Mouse (Mus musculus) forebrain, embryonic 10.5 days (tissue): ENCODE results near the gene Pigw. TPM values are rescaled to one million over a fixed set of nuclear protein-coding genes. Genes with fewer than 3 reads are reported as not detected.
"Not testable (repeated sequence)": the region's sequence is repeated elsewhere in the genome, so short reads cannot be mapped to it uniquely, and the experiment has no call there.

Experiments used
- DNase-seq: peaks from one replicate; pipeline ENCODE4 v3.0.0-alpha.2; 2017; ENCODE audit warnings: low spot score; ENCODE audit errors: extremely low spot score
- H3K27ac ChIP-seq: fragments of 300-500 bp; sonication (generic); 2 replicates; pipeline ENCODE4 v1.5.1; 2016; ENCODE audit warnings: mild to moderate bottlenecking
- H3K27me3 ChIP-seq: fragments of 300-500 bp; sonication (generic); 2 replicates; pipeline ENCODE4 v1.6.1; 2016; ENCODE audit warnings: mild to moderate bottlenecking; ENCODE audit not compliant: poor library complexity, severe bottlenecking
- H3K36me3 ChIP-seq: fragments of 300-500 bp; sonication (generic); replicated peaks from 2 replicates; pipeline ENCODE4 v1.6.1; 2016; ENCODE audit warnings: mild to moderate bottlenecking, moderate library complexity
- H3K4me1 ChIP-seq: fragments of 300-500 bp; sonication (generic); 2 replicates; pipeline ENCODE4 v1.6.1; 2016
- H3K4me3 ChIP-seq: fragments of 300-500 bp; sonication (generic); 2 replicates; pipeline ENCODE4 v1.5.1; 2016; ENCODE audit warnings: mild to moderate bottlenecking, moderate library complexity
- H3K9me3 ChIP-seq: fragments of 300-500 bp; sonication (generic); 2 replicates; pipeline ENCODE4 v1.6.1; 2016; ENCODE audit warnings: mild to moderate bottlenecking, moderate library complexity
- WGBS: fragments of 180-500 bp; shearing (Covaris S2); methylation state at CpG from one replicate; pipeline ENCODE4 v1.1.7; 2016; 5-methylcytosine and 5-hydroxymethylcytosine counted together
- polyA plus RNA-seq: library from polyadenylated mRNA; unstranded; fragments of >200 nt; fragmentation: Nextera tagmentation; extraction: Ambion mirVana; gene quantifications from 2 replicates; pipeline ENCODE4 v1.2.1, GENCODE M21; 2016

Gene Pigw
- polyA plus RNA-seq, 1 experiment from 2014 or later: 3.5 TPM

DNA sequence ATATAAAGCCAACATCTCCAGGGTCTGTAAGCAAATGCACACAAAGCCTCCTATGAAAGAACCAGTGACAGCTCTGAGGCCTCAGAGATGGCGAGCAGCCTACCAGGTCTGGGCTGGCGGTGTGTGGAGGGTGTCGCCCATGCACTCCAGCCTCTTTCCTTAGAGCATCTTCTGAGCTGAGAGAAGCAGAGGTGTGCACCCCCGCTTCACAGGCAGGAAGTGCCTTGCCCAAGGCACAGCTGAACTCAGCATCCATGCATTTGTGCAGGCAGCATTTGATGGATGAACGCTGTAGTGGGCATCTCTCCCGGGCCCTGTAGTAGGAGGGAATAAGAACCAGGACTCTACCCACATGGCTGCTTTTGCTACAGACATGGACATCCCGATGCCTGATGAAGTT is 11.6 kb upstream of the Pigw start:
- no peaks in the 10 kb centered on the region for H3K27me3 ChIP-seq
- H3K4me1 ChIP-seq: no peaks in the 10 kb centered on the region
- 94% methylated on average over 7 of the region's 7 CpGs for WGBS
- DNase-seq: no peak
- H3K27ac ChIP-seq: no peak overlapping the region
- no peak overlapping the region for H3K4me3 ChIP-seq
- peaks cover 97% of the 10 kb centered on the region for H3K36me3 ChIP-seq
- H3K9me3 ChIP-seq: no peaks in the 10 kb centered on the region

DNA sequence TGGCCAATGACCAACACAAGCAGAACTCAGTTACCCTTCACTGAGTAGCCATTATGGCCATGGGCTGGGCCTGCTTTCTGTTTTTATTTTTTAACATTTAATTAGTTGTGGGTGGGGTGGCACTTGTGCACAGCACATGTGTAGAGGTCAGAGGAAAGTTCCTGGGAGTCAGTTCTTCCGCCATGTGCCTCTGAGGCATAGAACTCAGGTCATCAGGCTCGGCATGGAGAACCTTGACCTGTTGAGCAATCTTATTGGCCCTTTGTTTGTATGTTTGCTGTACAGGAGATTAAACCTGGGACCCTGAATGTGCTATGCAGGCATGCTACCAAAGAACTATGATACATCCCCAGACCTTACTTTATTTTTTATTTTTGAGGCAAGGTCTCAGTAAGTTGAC is 9.4 kb upstream of the Pigw start:
- Histone ChIP-seq H3K9me3 (no peaks in the 10 kb centered on the region), H3K36me3 (peaks cover 97% of the 10 kb centered on the region), H3K4me1 (no peaks in the 10 kb centered on the region), H3K27me3 (no peaks in the 10 kb centered on the region), H3K4me3 (no peak overlapping the region), H3K27ac (no peak overlapping the region)
- no peak for DNase-seq
- whole genome bisulfite sequencing: 92% methylated on average over 2 of the region's 2 CpGs

DNA sequence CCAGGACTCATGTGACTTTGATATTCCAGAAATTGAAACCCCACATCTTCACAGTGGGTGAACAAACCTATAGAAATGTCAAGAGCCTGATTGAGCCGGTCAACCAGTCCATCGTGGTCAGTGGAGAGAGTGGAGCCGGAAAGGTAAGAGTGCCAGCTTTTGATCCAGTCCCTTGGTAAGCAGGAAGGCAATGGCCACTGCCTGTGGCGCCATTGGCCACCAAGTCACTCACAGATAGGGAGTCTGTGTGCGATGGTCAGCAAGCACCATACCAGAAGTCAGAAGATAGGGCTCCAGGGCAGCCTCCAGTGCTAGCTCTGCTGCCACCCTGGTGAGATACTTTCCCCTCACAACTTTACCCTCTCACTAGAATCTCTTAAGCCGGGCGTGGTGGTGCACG is 7.9 kb upstream of the Pigw start:
- Histone ChIP-seq H3K27ac (no peak overlapping the region), H3K4me1 (no peaks in the 10 kb centered on the region), H3K9me3 (no peaks in the 10 kb centered on the region), H3K36me3 (peaks cover 99% of the 10 kb centered on the region), H3K4me3 (no peak overlapping the region), H3K27me3 (no peaks in the 10 kb centered on the region)
- no peak for DNase-seq
- WGBS: 95% methylated on average over 8 of the region's 8 CpGs

GRCm38 (mm10) chr11:84886767-84887511 is 6.9 kb upstream of the Pigw start:
- Histone ChIP-seq H3K27ac (no peak overlapping the region), H3K4me1 (0 out of 2 replicates have a peak, but pooled peaks cover 4% of the 10 kb centered on the region), H3K27me3 (no peaks in the 10 kb centered on the region), H3K36me3 (peaks cover 99% of the 10 kb centered on the region), H3K9me3 (no peaks in the 10 kb centered on the region), H3K4me3 (no peak overlapping the region)
- no peak for DNase-seq
- WGBS: 88% methylated on average over 11 of the region's 11 CpGs

- peaks cover 11% of the 10 kb centered on the region for H3K4me1 ChIP-seq
- peaks cover 99% of the 10 kb centered on the region for H3K36me3 ChIP-seq
- no peaks in the 10 kb centered on the region for H3K27me3 ChIP-seq
- no peak overlapping the region for H3K27ac ChIP-seq
- no peak for DNase-seq
- WGBS: 94% methylated on average over 5 of the region's 5 CpGs
- no peaks in the 10 kb centered on the region for H3K9me3 ChIP-seq
- no peak overlapping the region for H3K4me3 ChIP-seq
Measured at GRCm38 (mm10) chr11:84886236-84886635, 6.2 kb upstream of the Pigw start.

DNA sequence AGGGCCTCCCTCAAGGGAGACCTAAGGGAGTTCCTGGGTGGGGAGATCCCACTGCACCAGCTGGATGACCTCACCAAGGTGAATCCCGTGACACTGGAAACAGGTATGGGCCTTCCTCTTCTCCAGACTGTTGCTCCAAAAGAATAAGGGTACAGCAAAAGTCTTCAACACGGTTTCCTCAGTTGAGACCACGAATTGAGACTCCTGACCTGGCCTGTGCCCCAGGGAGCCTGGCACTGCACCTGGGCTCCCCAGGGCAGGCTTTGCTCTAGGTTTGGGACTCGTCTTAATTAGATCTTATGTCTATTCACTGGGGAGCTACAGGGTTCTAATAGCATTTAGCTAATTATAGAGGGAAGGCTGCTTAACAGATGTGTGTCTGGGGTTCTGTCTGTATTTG is 5.2 kb upstream of the Pigw start:
- no peaks in the 10 kb centered on the region for H3K9me3 ChIP-seq
- 85% methylated on average over 4 of the region's 4 CpGs for WGBS
- no peak overlapping the region for H3K27ac ChIP-seq
- peak; percentile 10 for DNase-seq
- H3K36me3 ChIP-seq: peaks cover 89% of the 10 kb centered on the region
- no peaks in the 10 kb centered on the region for H3K27me3 ChIP-seq
- H3K4me1 ChIP-seq: peaks cover 21% of the 10 kb centered on the region
- no peak overlapping the region for H3K4me3 ChIP-seq

- Histone ChIP-seq H3K36me3 (peaks cover 70% of the 10 kb centered on the region), H3K27me3 (no peaks in the 10 kb centered on the region), H3K9me3 (no peaks in the 10 kb centered on the region), H3K4me1 (peaks cover 33% of the 10 kb centered on the region), H3K4me3 (no peak overlapping the region), H3K27ac (no peak overlapping the region)
- 91% methylated on average over 7 of the region's 7 CpGs for whole genome bisulfite sequencing
- DNase-seq: peak; percentile 8
Measured at GRCm38 (mm10) chr11:84882346-84882745, 2.3 kb upstream of the Pigw start.

GRCm38 (mm10) chr11:84880971-84881370 is 886 bp upstream of the Pigw start:
- peaks cover 67% of the 10 kb centered on the region for H3K36me3 ChIP-seq
- H3K27ac ChIP-seq: peak overlapping the region; percentile 97
- peak overlapping the region; percentile 92 for H3K4me3 ChIP-seq
- H3K4me1 ChIP-seq: peaks cover 33% of the 10 kb centered on the region
- no peaks in the 10 kb centered on the region for H3K27me3 ChIP-seq
- DNase-seq: no peak
- no peaks in the 10 kb centered on the region for H3K9me3 ChIP-seq
- WGBS: 63% methylated on average over 9 of the region's 9 CpGs

- H3K27ac ChIP-seq: peak overlapping the region; percentile 97
- peak; percentile 73 for DNase-seq
- no peaks in the 10 kb centered on the region for H3K27me3 ChIP-seq
- peak overlapping the region; percentile 92 for H3K4me3 ChIP-seq
- H3K4me1 ChIP-seq: peaks cover 33% of the 10 kb centered on the region
- WGBS: under 1% methylated on average over 24 of the region's 24 CpGs
- H3K9me3 ChIP-seq: no peaks in the 10 kb centered on the region
- H3K36me3 ChIP-seq: peaks cover 65% of the 10 kb centered on the region
Measured at GRCm38 (mm10) chr11:84880465-84880961, 428 bp upstream of the Pigw start.

- WGBS: 29% methylated on average over 7 of the region's 7 CpGs
- H3K4me1 ChIP-seq: peaks cover 33% of the 10 kb centered on the region
- no peaks in the 10 kb centered on the region for H3K9me3 ChIP-seq
- H3K27me3 ChIP-seq: no peaks in the 10 kb centered on the region
- H3K4me3 ChIP-seq: peak overlapping the region; percentile 92
- DNase-seq: no peak
- peaks cover 52% of the 10 kb centered on the region for H3K36me3 ChIP-seq
- H3K27ac ChIP-seq: peak overlapping the region; percentile 97
Measured at GRCm38 (mm10) chr11:84879007-84879771, 896 bp downstream of the Pigw start.

- H3K27me3 ChIP-seq, H3K27ac ChIP-seq, DNase-seq, H3K9me3 ChIP-seq, H3K4me3 ChIP-seq: not testable (repeated sequence)
- peaks cover 28% of the 10 kb centered on the region for H3K4me1 ChIP-seq
- 77% methylated on average over 1 of the region's 1 CpGs for WGBS
- H3K36me3 ChIP-seq: peaks cover 23% of the 10 kb centered on the region
Measured at GRCm38 (mm10) chr11:84876020-84876419, 4.1 kb downstream of the Pigw start.

- H3K27me3 ChIP-seq: no peaks in the 10 kb centered on the region
- H3K9me3 ChIP-seq: no peaks in the 10 kb centered on the region
- H3K4me1 ChIP-seq: peaks cover 19% of the 10 kb centered on the region
- H3K27ac ChIP-seq: no peak overlapping the region
- WGBS: 74% methylated on average over 1 of the region's 1 CpGs
- H3K36me3 ChIP-seq: peaks cover 23% of the 10 kb centered on the region
- no peak overlapping the region for H3K4me3 ChIP-seq
- no peak for DNase-seq
Measured at GRCm38 (mm10) chr11:84873042-84873833, 6.8 kb downstream of the Pigw start.
